8 mouse cellular contexts compared by ENCODE assay signal in genomic region chr13:12394609-12395505, GRCm38 (mm10). TPM values are rescaled to one million over a fixed set of nuclear protein-coding genes. Genes with fewer than 3 reads are reported as not detected.
DNase-seq lines count a peak whose midpoint lies in the region; ATAC-seq and TF ChIP-seq lines count a peak whose summit lies in the region.

TSS of gene Heatr1 (plus strand) at chr13:12395027.

- peak; percentile 90 for DNase-seq in 3134 (ENCODE audit: extremely low read depth, insufficient read length, low spot score)
- DNase-seq in adrenal gland, postnatal 36 days, result peak; percentile 91 to 92
- peak; percentile 98 for DNase-seq in heart, adult 18-20 months
- DNase-seq in kidney, adult 2 months, result peak; percentile 99
- peak; percentile 90 to 98 for DNase-seq in spleen, adult 2 months (ENCODE audit: low read depth in 1 of 2, low spot score in 2 of 2)

- peak within 1 kb of the TSS; percentile 77 for H3K9ac ChIP-seq in embryonic facial prominence, embryonic 13.5 days
- peak within 1 kb of the TSS; percentile 66 for H3K9ac ChIP-seq in limb, embryonic 12.5 days (replicated peaks)
- H3K9ac ChIP-seq in midbrain, embryonic 15.5 days, result peak within 1 kb of the TSS; percentile 47

- H3K4me3 ChIP-seq in embryonic facial prominence, embryonic 13.5 days, result peak within 1 kb of the TSS; percentile 96
- peak within 1 kb of the TSS; percentile 94 for H3K4me3 ChIP-seq in kidney, adult 2 months (ENCODE audit: insufficient read depth, low read depth, low read length)
- peak within 1 kb of the TSS; percentile 84 for H3K4me3 ChIP-seq in limb, embryonic 12.5 days (replicated peaks)
- peak within 1 kb of the TSS; percentile 83 for H3K4me3 ChIP-seq in midbrain, embryonic 15.5 days
- peak within 1 kb of the TSS; percentile 98 for H3K4me3 ChIP-seq in spleen, adult 2 months (ENCODE audit: extremely low read depth, insufficient read depth, insufficient read length)

- TF ChIP-seq POLR2A in kidney, adult 2 months (IDR thresholded peaks at IDR 0.05; ENCODE audit: low read depth, low read length), result no peak
- peak; percentile 45 for TF ChIP-seq POLR2A in spleen, adult 2 months (IDR thresholded peaks at IDR 0.05; ENCODE audit: low read depth, low read length)

- H3K36me3 ChIP-seq in embryonic facial prominence, embryonic 13.5 days, result peaks cover 8% of the 10 kb centered on the region
- H3K36me3 ChIP-seq in kidney, adult 2 months (ENCODE audit: control insufficient read depth, insufficient read depth, low read length), result no peaks in the 10 kb centered on the region
- H3K36me3 ChIP-seq in limb, embryonic 12.5 days, result peaks cover 19% of the 10 kb centered on the region; the same call in 1 of the 2 replicates
- peaks cover 8% of the 10 kb centered on the region; the same call in 1 of the 2 replicates for H3K36me3 ChIP-seq in midbrain, embryonic 15.5 days (replicated peaks)
- peaks cover 4% of the 10 kb centered on the region; the same call in 1 of the 2 replicates for H3K36me3 ChIP-seq in spleen, adult 2 months (ENCODE audit: control insufficient read depth, insufficient read depth, low read length)

- no peak for TF ChIP-seq CTCF in kidney, adult 2 months (conservative IDR thresholded peaks at IDR 0.05; ENCODE audit: insufficient read depth, insufficient read length, low read depth, low read length)
- TF ChIP-seq CTCF in spleen, adult 2 months (IDR thresholded peaks at IDR 0.05; ENCODE audit: extremely low read depth, insufficient read depth, insufficient read length, insufficient replicate concordance), result no peak

- peaks cover 4% of the 10 kb centered on the region for H3K27me3 ChIP-seq in embryonic facial prominence, embryonic 13.5 days
- no peaks in the 10 kb centered on the region for H3K27me3 ChIP-seq in kidney, adult 2 months (replicated peaks; ENCODE audit: control insufficient read depth, insufficient read depth, low read length)
- H3K27me3 ChIP-seq in limb, embryonic 12.5 days, result peaks cover 9% of the 10 kb centered on the region; the same call in 1 of the 2 replicates
- H3K27me3 ChIP-seq in midbrain, embryonic 15.5 days (replicated peaks), result 0 out of 2 replicates have a peak, but pooled peaks cover 5% of the 10 kb centered on the region
- no peaks in the 10 kb centered on the region for H3K27me3 ChIP-seq in spleen, adult 2 months (ENCODE audit: control insufficient read depth, insufficient read depth, low read length)

- H3K4me1 ChIP-seq in embryonic facial prominence, embryonic 13.5 days, result peaks cover 9% of the 10 kb centered on the region
- no peaks in the 10 kb centered on the region for H3K4me1 ChIP-seq in kidney, adult 2 months (ENCODE audit: control insufficient read depth, insufficient read depth, low read length)
- peaks cover 6% of the 10 kb centered on the region for H3K4me1 ChIP-seq in limb, embryonic 12.5 days (replicated peaks)
- H3K4me1 ChIP-seq in midbrain, embryonic 15.5 days, result peaks cover 16% of the 10 kb centered on the region
- no peaks in the 10 kb centered on the region; the same call in 1 of the 2 replicates for H3K4me1 ChIP-seq in spleen, adult 2 months (ENCODE audit: control insufficient read depth, insufficient read depth, insufficient read length)

- under 1% methylated on average over 43 of the region's 43 CpGs for WGBS in embryonic facial prominence, embryonic 13.5 days
- under 1% methylated on average over 43 of the region's 43 CpGs for WGBS in kidney, adult 2 months
- under 1% methylated on average over 43 of the region's 43 CpGs for WGBS in limb, embryonic 12.5 days
- under 1% methylated on average over 43 of the region's 43 CpGs for WGBS in midbrain, embryonic 15.5 days
- under 1% methylated on average over 43 of the region's 43 CpGs for WGBS in spleen, adult 2 months

- peak; percentile 96 for ATAC-seq in embryonic facial prominence, embryonic 13.5 days (ENCODE audit: insufficient number of reproducible peaks, insufficient read depth, low FRiP score, low TSS enrichment, low read depth)
- ATAC-seq in limb, embryonic 12.5 days (ENCODE audit: insufficient number of reproducible peaks, insufficient read depth, low FRiP score, low TSS enrichment, low read depth), result peak; percentile 97
- ATAC-seq in midbrain, embryonic 15.5 days (replicated peaks), result peak; percentile 97

- H3K9me3 ChIP-seq in embryonic facial prominence, embryonic 13.5 days, result no peaks in the 10 kb centered on the region
- H3K9me3 ChIP-seq in limb, embryonic 12.5 days, result no peaks in the 10 kb centered on the region
- H3K9me3 ChIP-seq in midbrain, embryonic 15.5 days, result no peaks in the 10 kb centered on the region

- 0 out of 2 replicates have a peak within 1 kb of the TSS, but pooled peaks have one; percentile 17 for H3K27ac ChIP-seq in embryonic facial prominence, embryonic 13.5 days
- H3K27ac ChIP-seq in kidney, adult 2 months (ENCODE audit: insufficient read depth, low read depth, low read length), result no peak within 1 kb of the TSS
- H3K27ac ChIP-seq in limb, embryonic 12.5 days, result peak within 1 kb of the TSS; percentile 57; the same call in 1 of the 2 replicates
- H3K27ac ChIP-seq in midbrain, embryonic 15.5 days, result peak within 1 kb of the TSS; percentile 54
- peak within 1 kb of the TSS; percentile 10; the same call in 1 of the 2 replicates for H3K27ac ChIP-seq in spleen, adult 2 months (ENCODE audit: insufficient read depth, low read length)

- peak within 1 kb of the TSS; percentile 92 for H3K4me2 ChIP-seq in embryonic facial prominence, embryonic 13.5 days
- peak within 1 kb of the TSS; percentile 90 for H3K4me2 ChIP-seq in limb, embryonic 12.5 days
- peak within 1 kb of the TSS; percentile 97 for H3K4me2 ChIP-seq in midbrain, embryonic 15.5 days

RNA-seq across cellular contexts. Expression of gene Heatr1, which starts in this region (rescaled TPM):
- 10 to 100 TPM; 33.4 to 50.1 TPM for total RNA-seq in adrenal gland, postnatal 36 days (2021)
- 20.1 and 21.9 TPM in 2 replicates for polyA plus RNA-seq in embryonic facial prominence, embryonic 13.5 days (2015; fragmentation: Nextera tagmentation; extraction: Ambion mirVana)
- total RNA-seq in heart, adult 18-20 months (2021), result 10 to 100 TPM; 15.8 to 16.4 TPM
- polyA plus RNA-seq in kidney, adult 2 months (2012; rRNA removed), result 16.0 and 19.5 TPM in 2 replicates
- polyA plus RNA-seq in limb, embryonic 12.5 days (2016; fragmentation: Nextera tagmentation; extraction: Ambion mirVana), result 28.0 and 29.5 TPM in 2 replicates
- 14.0 and 14.2 TPM in 2 replicates for polyA plus RNA-seq in midbrain, embryonic 15.5 days (2015; fragmentation: Nextera tagmentation; extraction: Ambion mirVana)
- 32.7 and 51.6 TPM in 2 replicates for polyA plus RNA-seq in spleen, adult 2 months (2012; rRNA removed)
